Mouse (Mus musculus) C2C12 (cell line): Measurements from ENCODE around the gene Mybph.

Source experiments
- CTCF ChIP-seq: IDR thresholded peaks from one replicate; pipeline ENCODE4 v1.5.1; 2011; ENCODE audit not compliant: control insufficient read depth, insufficient read depth, insufficient read length
- MYOD1 ChIP-seq: IDR thresholded peaks from one replicate; pipeline ENCODE4 v1.6.1; 2011; ENCODE audit warnings: low read depth; ENCODE audit not compliant: control insufficient read depth, insufficient read length
- MYOG ChIP-seq: IDR thresholded peaks from one replicate; pipeline ENCODE4 v1.6.1; 2011; ENCODE audit not compliant: control insufficient read depth, insufficient read length; ENCODE audit errors: extremely low read depth
- USF1 ChIP-seq: IDR thresholded peaks from one replicate; pipeline ENCODE4 v1.6.1; 2011; ENCODE audit warnings: low read depth, mild to moderate bottlenecking, control low read depth, moderate library complexity

- no peak for TF ChIP-seq CTCF
- no peak for TF ChIP-seq MYOG
- no peak for TF ChIP-seq MYOD1
- TF ChIP-seq USF1: no peak
Observed at GRCm38 (mm10) chr1:134197325-134197982, 4.2 kb downstream of the Mybph start.
